Mouse (Mus musculus) forebrain, postnatal 0 days (tissue): ENCODE measurements at regions not wholly inside any gene's neighbourhood (a gene's known extent, or its start where the extent isn't known, plus 50 kb on each side); places are given as distances from the start of the nearest gene placed in this dataset.

ENCODE experiments used
- ATAC-seq: fragments of 200-750 bp; cut with Nextera tagmentation; 2 replicates; pipeline ENCODE4 v1.8.0; 2017; ENCODE audit warnings: mild to moderate bottlenecking, moderate library complexity
- DNase-seq: peaks from one replicate; pipeline ENCODE4 v3.0.0-alpha.2; 2015
- H3K27ac ChIP-seq: fragments of 300-500 bp; sonication (generic); 2 replicates; pipeline ENCODE4 v1.5.1; 2014; ENCODE audit warnings: low read depth, mild to moderate bottlenecking, antibody characterized with exemption, low read length, moderate library complexity, mixed read lengths
- H3K27me3 ChIP-seq: fragments of 300-500 bp; sonication (generic); 2 replicates; pipeline ENCODE4 v1.6.1; 2014; ENCODE audit warnings: mild to moderate bottlenecking, low read length, mixed read lengths; ENCODE audit not compliant: insufficient read depth
- H3K36me3 ChIP-seq: fragments of 300-500 bp; sonication (generic); 2 replicates; pipeline ENCODE4 v1.6.1; 2014; ENCODE audit warnings: mild to moderate bottlenecking, moderate library complexity; ENCODE audit not compliant: insufficient read depth
- H3K4me1 ChIP-seq: fragments of 300-500 bp; sonication (generic); 2 replicates; pipeline ENCODE4 v1.6.1; 2014; ENCODE audit warnings: antibody characterized with exemption; ENCODE audit not compliant: insufficient read depth
- H3K4me2 ChIP-seq: fragments of 300-500 bp; sonication (generic); 2 replicates; pipeline ENCODE4 v1.6.1; 2014; ENCODE audit warnings: low read depth, mild to moderate bottlenecking, moderate library complexity
- H3K4me3 ChIP-seq: fragments of 300-500 bp; sonication (generic); 2 replicates; pipeline ENCODE4 v1.5.1; 2014; ENCODE audit warnings: low read depth, low read length, mixed read lengths
- H3K9ac ChIP-seq: fragments of 300-500 bp; sonication (generic); 2 replicates; pipeline ENCODE4 v1.6.1; 2014; ENCODE audit warnings: mild to moderate bottlenecking
- H3K9me3 ChIP-seq: fragments of 300-500 bp; sonication (generic); 2 replicates; pipeline ENCODE4 v1.6.1; 2016; ENCODE audit warnings: low read length
- CTCF ChIP-seq: sonication (generic); IDR thresholded peaks from 2 replicates; pipeline ENCODE4 v1.5.1; 2016; ENCODE audit warnings: antibody characterized with exemption, control low read depth, low read depth
- WGBS: fragments of 180-500 bp; shearing (Covaris S2); extraction: QIAGEN DNeasy Blood & Tissue Kit; methylation state at CpG from one replicate; pipeline ENCODE4 v1.1.7; 2014; 5-methylcytosine and 5-hydroxymethylcytosine counted together

- WGBS = 83% methylated on average over 7 of the region's 7 CpGs
- ATAC-seq = no peak
These were observed 136.6 kb downstream of the Qpct start for GRCm38 (mm10) chr17:79188282-79188681.

GRCm38 (mm10) chr17:79180277-79181130 is 128.8 kb downstream of the Qpct start:
- H3K4me3 ChIP-seq = no peak overlapping the region
- no peak overlapping the region for H3K4me2 ChIP-seq
- DNase-seq (peak; percentile 59), ATAC-seq (peak; percentile 92)
- no peaks in the 10 kb centered on the region for H3K9me3 ChIP-seq
- H3K4me1 ChIP-seq = no peaks in the 10 kb centered on the region
- H3K36me3 ChIP-seq = no peaks in the 10 kb centered on the region
- 32% methylated on average over 3 of the region's 3 CpGs for WGBS
- H3K27me3 ChIP-seq = no peaks in the 10 kb centered on the region
- no peak for TF ChIP-seq CTCF
- no peak overlapping the region for H3K9ac ChIP-seq
- H3K27ac ChIP-seq = no peak overlapping the region

More at GRCm38 (mm10) chr17:79188282-79188681, 136.6 kb downstream of the Qpct start:
- H3K4me2 ChIP-seq = no peak overlapping the region
- DNase-seq = no peak
- H3K9ac ChIP-seq = no peak overlapping the region
- H3K36me3 ChIP-seq = no peaks in the 10 kb centered on the region
- H3K27me3 ChIP-seq = no peaks in the 10 kb centered on the region
- H3K27ac ChIP-seq = no peak overlapping the region
- no peak for TF ChIP-seq CTCF
- H3K9me3 ChIP-seq = no peaks in the 10 kb centered on the region
- no peak overlapping the region for H3K4me3 ChIP-seq
- H3K4me1 ChIP-seq = no peaks in the 10 kb centered on the region

- H3K9me3 ChIP-seq = no peaks in the 10 kb centered on the region
- H3K27me3 ChIP-seq = no peaks in the 10 kb centered on the region
- no peak overlapping the region for H3K4me2 ChIP-seq
- no peak overlapping the region for H3K4me3 ChIP-seq
- DNase-seq (no peak), ATAC-seq (no peak)
- no peaks in the 10 kb centered on the region for H3K4me1 ChIP-seq
- no peak overlapping the region for H3K9ac ChIP-seq
- no peak for TF ChIP-seq CTCF
- 85% methylated on average over 3 of the region's 3 CpGs for WGBS
- no peaks in the 10 kb centered on the region for H3K36me3 ChIP-seq
- H3K27ac ChIP-seq = no peak overlapping the region
These were observed 125.6 kb downstream of the Qpct start for GRCm38 (mm10) chr17:79177259-79177658.

- Histone ChIP-seq H3K36me3 (no peaks in the 10 kb centered on the region), H3K4me2 (no peak overlapping the region), H3K4me3 (no peak overlapping the region), H3K27ac (no peak overlapping the region), H3K27me3 (no peaks in the 10 kb centered on the region), H3K9ac (no peak overlapping the region), H3K4me1 (no peaks in the 10 kb centered on the region), H3K9me3 (no peaks in the 10 kb centered on the region)
- WGBS = 84% methylated on average over 7 of the region's 7 CpGs
- DNase-seq = no peak
- no peak for TF ChIP-seq CTCF
- ATAC-seq = no peak
These were observed 124.7 kb downstream of the Qpct start for GRCm38 (mm10) chr17:79176356-79176755.

- Histone ChIP-seq H3K27me3 (no peaks in the 10 kb centered on the region), H3K4me1 (no peaks in the 10 kb centered on the region), H3K4me2 (no peak overlapping the region), H3K36me3 (no peaks in the 10 kb centered on the region), H3K9me3 (no peaks in the 10 kb centered on the region), H3K4me3 (no peak overlapping the region), H3K27ac (no peak overlapping the region), H3K9ac (no peak overlapping the region)
- no peak for ATAC-seq
- no peak for DNase-seq
- WGBS = 67% methylated on average over 2 of the region's 2 CpGs
- no peak for TF ChIP-seq CTCF
These were observed 123.7 kb downstream of the Qpct start for GRCm38 (mm10) chr17:79175381-79175780.

GRCm38 (mm10) chr17:79172328-79172727 is 120.6 kb downstream of the Qpct start:
- no peaks in the 10 kb centered on the region for H3K4me1 ChIP-seq
- no peak overlapping the region for H3K4me3 ChIP-seq
- no peak for ATAC-seq
- H3K9ac ChIP-seq = no peak overlapping the region
- H3K27me3 ChIP-seq = no peaks in the 10 kb centered on the region
- H3K9me3 ChIP-seq = no peaks in the 10 kb centered on the region
- H3K36me3 ChIP-seq = no peaks in the 10 kb centered on the region
- no peak overlapping the region for H3K4me2 ChIP-seq
- no peak for TF ChIP-seq CTCF
- 74% methylated on average over 2 of the region's 2 CpGs for WGBS
- H3K27ac ChIP-seq = no peak overlapping the region
- no peak for DNase-seq

- Histone ChIP-seq H3K27ac (no peak overlapping the region), H3K36me3 (no peaks in the 10 kb centered on the region), H3K4me3 (no peak overlapping the region), H3K27me3 (no peaks in the 10 kb centered on the region), H3K4me2 (no peak overlapping the region), H3K9me3 (no peaks in the 10 kb centered on the region), H3K4me1 (no peaks in the 10 kb centered on the region), H3K9ac (no peak overlapping the region)
- ATAC-seq = no peak
- no peak for DNase-seq
- WGBS = 91% methylated on average over 4 of the region's 4 CpGs
- no peak for TF ChIP-seq CTCF
These were observed 119.0 kb downstream of the Qpct start for GRCm38 (mm10) chr17:79170690-79171089.
